Mouse (Mus musculus): Measurements from ENCODE around the gene Dchs2. TPM values are rescaled to one million over a fixed set of nuclear protein-coding genes. Genes with fewer than 3 reads are reported as not detected.
"Not testable (repeated sequence)": the region's sequence is repeated elsewhere in the genome, so short reads cannot be mapped to it uniquely, and the experiment has no call there.

The Dchs2 gene
- polyA plus RNA-seq, 1 experiment from 2014 or later: 0.89 TPM

GRCm38 (mm10) chr3:83111485-83112261 is 16.1 kb upstream of the Dchs2 start:
- no peak overlapping the region for H3K9ac ChIP-seq (ENCODE audit: low read depth, low read length)
- H3K9me3 ChIP-seq (ENCODE audit: control insufficient read depth, low read length): no peaks in the 10 kb centered on the region
- H3K4me3 ChIP-seq (ENCODE audit: low read length): no peak overlapping the region
- WGBS: 20% methylated on average over 7 of the region's 7 CpGs
- no peak overlapping the region for H3K27ac ChIP-seq (ENCODE audit: low read depth, low read length)
- no peak overlapping the region for H3K4me2 ChIP-seq (ENCODE audit: low read length)
- peaks cover 13% of the 10 kb centered on the region for H3K4me1 ChIP-seq (ENCODE audit: control insufficient read depth, insufficient read depth, low read depth, low read length)
- H3K27me3 ChIP-seq (replicated peaks; ENCODE audit: control insufficient read depth, insufficient read depth, low read length): no peaks in the 10 kb centered on the region
- ATAC-seq: no peak
- no peaks in the 10 kb centered on the region for H3K36me3 ChIP-seq (ENCODE audit: control insufficient read depth, insufficient read depth, low read length)

- no peaks in the 10 kb centered on the region for H3K36me3 ChIP-seq (ENCODE audit: control insufficient read depth, insufficient read depth, low read length)
- H3K27me3 ChIP-seq (replicated peaks; ENCODE audit: control insufficient read depth, insufficient read depth, low read length): no peaks in the 10 kb centered on the region
- peak; percentile 63 for ATAC-seq
- H3K4me1 ChIP-seq (ENCODE audit: control insufficient read depth, insufficient read depth, low read depth, low read length): peaks cover 13% of the 10 kb centered on the region
- no peak overlapping the region for H3K27ac ChIP-seq (ENCODE audit: low read depth, low read length)
- 22% methylated on average over 3 of the region's 3 CpGs for WGBS
- no peak overlapping the region for H3K4me3 ChIP-seq (ENCODE audit: low read length)
- no peak overlapping the region for H3K4me2 ChIP-seq (ENCODE audit: low read length)
- H3K9me3 ChIP-seq (ENCODE audit: control insufficient read depth, low read length): no peaks in the 10 kb centered on the region
- H3K9ac ChIP-seq (ENCODE audit: low read depth, low read length): no peak overlapping the region
These were observed 14.9 kb upstream of the Dchs2 start for GRCm38 (mm10) chr3:83112869-83113268.

DNA sequence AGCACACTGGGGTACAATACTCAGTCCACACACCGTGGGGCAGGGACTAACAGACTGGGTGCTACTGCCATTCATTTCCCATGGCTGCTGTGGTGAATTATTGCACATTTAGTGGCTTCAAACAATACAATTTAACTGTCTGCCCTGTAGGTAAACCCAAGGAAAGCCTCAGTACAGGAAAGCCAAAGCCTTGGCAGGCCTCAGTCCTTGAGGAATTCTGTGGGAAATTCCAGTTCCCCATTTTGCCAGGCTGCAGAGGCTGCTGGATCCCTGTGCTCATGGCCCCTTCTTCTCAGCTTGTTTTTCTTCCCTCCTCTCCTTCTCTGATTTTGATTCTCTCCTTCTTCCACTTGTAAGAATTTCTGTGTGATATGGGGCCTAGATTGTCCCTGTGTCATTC is 12.8 kb upstream of the Dchs2 start:
- no peaks in the 10 kb centered on the region for H3K27me3 ChIP-seq (replicated peaks; ENCODE audit: control insufficient read depth, insufficient read depth, low read length)
- H3K9ac ChIP-seq (ENCODE audit: low read depth, low read length): no peak overlapping the region
- 56% methylated on average over 1 of the region's 1 CpGs for WGBS
- H3K4me2 ChIP-seq (ENCODE audit: low read length): no peak overlapping the region
- H3K4me1 ChIP-seq (ENCODE audit: control insufficient read depth, insufficient read depth, low read depth, low read length): peaks cover 13% of the 10 kb centered on the region
- H3K36me3 ChIP-seq (ENCODE audit: control insufficient read depth, insufficient read depth, low read length): no peaks in the 10 kb centered on the region
- no peak for ATAC-seq
- no peaks in the 10 kb centered on the region for H3K9me3 ChIP-seq (ENCODE audit: control insufficient read depth, low read length)
- H3K27ac ChIP-seq (ENCODE audit: low read depth, low read length): no peak overlapping the region
- H3K4me3 ChIP-seq (ENCODE audit: low read length): no peak overlapping the region

GRCm38 (mm10) chr3:83117592-83117991 is 10.2 kb upstream of the Dchs2 start:
- peaks cover 6% of the 10 kb centered on the region for H3K4me1 ChIP-seq (ENCODE audit: control insufficient read depth, insufficient read depth, low read depth, low read length)
- H3K27ac ChIP-seq (ENCODE audit: low read depth, low read length): no peak overlapping the region
- no peaks in the 10 kb centered on the region for H3K9me3 ChIP-seq (ENCODE audit: control insufficient read depth, low read length)
- no peak for ATAC-seq
- H3K9ac ChIP-seq (ENCODE audit: low read depth, low read length): no peak overlapping the region
- H3K4me2 ChIP-seq (ENCODE audit: low read length): no peak overlapping the region
- no peak overlapping the region for H3K4me3 ChIP-seq (ENCODE audit: low read length)
- H3K36me3 ChIP-seq (ENCODE audit: control insufficient read depth, insufficient read depth, low read length): no peaks in the 10 kb centered on the region
- 63% methylated on average over 10 of the region's 10 CpGs for WGBS
- H3K27me3 ChIP-seq (replicated peaks; ENCODE audit: control insufficient read depth, insufficient read depth, low read length): no peaks in the 10 kb centered on the region

DNA sequence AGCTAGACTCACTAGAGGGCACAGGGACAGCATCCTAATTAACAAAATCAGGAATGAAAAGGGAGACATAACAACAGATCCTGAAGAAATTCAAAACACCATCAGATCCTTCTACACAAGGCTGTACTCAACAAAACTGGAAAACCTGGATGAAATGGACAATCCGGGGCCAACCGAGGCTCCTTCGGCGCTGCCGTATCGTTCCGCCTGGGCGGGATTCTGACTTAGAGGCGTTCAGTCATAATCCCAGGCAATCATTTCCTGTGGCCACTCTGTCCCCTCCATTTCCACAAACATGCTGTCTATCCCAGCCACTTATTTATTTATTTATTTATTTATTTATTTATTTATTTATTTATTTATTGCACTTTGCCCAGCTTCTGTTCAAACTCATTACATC is 3.8 kb upstream of the Dchs2 start:
- H3K4me3 ChIP-seq (ENCODE audit: low read length): not testable (repeated sequence)
- 97% methylated on average over 9 of the region's 9 CpGs for WGBS

DNA sequence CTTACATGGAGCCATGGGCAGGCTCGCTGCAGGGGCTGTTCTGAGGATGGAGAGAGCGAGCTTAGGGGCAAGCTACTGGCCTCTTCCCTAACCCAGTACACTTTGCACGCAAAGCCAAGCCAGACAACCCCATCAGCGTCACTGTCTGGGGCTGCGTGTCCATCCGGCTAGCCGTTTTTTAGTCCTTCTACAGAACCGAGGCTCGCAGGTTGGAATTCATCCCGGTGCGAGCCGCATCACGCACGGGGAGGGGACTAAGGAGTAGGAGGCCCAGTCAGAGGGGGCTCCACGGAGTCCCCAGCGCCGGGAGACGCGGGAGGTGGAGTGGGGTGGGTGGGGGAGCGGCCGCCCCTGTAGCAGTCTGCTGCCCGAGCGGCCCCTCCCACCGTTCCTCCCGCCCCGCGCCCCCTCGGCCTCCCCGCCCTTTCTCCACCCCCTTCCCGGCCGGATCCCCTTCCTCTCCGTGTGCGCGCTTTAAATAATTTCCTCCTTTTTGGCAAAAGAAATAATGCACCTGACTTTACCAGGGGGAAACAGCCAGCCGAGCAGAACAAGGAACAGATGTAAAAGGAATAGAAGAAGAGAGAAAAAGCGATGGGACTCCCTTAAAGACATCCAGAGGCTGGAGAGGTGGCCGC is 541 bp upstream of the Dchs2 start:
- H3K27me3 ChIP-seq (replicated peaks; ENCODE audit: control insufficient read depth, insufficient read depth, low read length): peaks cover 14% of the 10 kb centered on the region
- ATAC-seq: peak; percentile 76
- H3K4me3 ChIP-seq (ENCODE audit: low read length): peak overlapping the region; percentile 63
- no peaks in the 10 kb centered on the region for H3K36me3 ChIP-seq (ENCODE audit: control insufficient read depth, insufficient read depth, low read length)
- H3K4me1 ChIP-seq (ENCODE audit: control insufficient read depth, insufficient read depth, low read depth, low read length): peaks cover 21% of the 10 kb centered on the region
- no peaks in the 10 kb centered on the region for H3K9me3 ChIP-seq (ENCODE audit: control insufficient read depth, low read length)
- peak overlapping the region; percentile 99 for H3K4me2 ChIP-seq (ENCODE audit: low read length)
- peak overlapping the region; percentile 51 for H3K27ac ChIP-seq (ENCODE audit: low read depth, low read length)
- H3K9ac ChIP-seq (ENCODE audit: low read depth, low read length): peak overlapping the region; percentile 67
- under 1% methylated on average over 21 of the region's 37 CpGs for WGBS

More for the DNA sequence above, 3.8 kb upstream of the Dchs2 start:
- not testable (repeated sequence) for H3K4me2 ChIP-seq (ENCODE audit: low read length); H3K9me3 ChIP-seq (ENCODE audit: control insufficient read depth, low read length); H3K36me3 ChIP-seq (ENCODE audit: control insufficient read depth, insufficient read depth, low read length); H3K9ac ChIP-seq (ENCODE audit: low read depth, low read length); H3K27ac ChIP-seq (ENCODE audit: low read depth, low read length); ATAC-seq; H3K27me3 ChIP-seq (replicated peaks; ENCODE audit: control insufficient read depth, insufficient read depth, low read length)
- peaks cover 17% of the 10 kb centered on the region for H3K4me1 ChIP-seq (ENCODE audit: control insufficient read depth, insufficient read depth, low read depth, low read length)

DNA sequence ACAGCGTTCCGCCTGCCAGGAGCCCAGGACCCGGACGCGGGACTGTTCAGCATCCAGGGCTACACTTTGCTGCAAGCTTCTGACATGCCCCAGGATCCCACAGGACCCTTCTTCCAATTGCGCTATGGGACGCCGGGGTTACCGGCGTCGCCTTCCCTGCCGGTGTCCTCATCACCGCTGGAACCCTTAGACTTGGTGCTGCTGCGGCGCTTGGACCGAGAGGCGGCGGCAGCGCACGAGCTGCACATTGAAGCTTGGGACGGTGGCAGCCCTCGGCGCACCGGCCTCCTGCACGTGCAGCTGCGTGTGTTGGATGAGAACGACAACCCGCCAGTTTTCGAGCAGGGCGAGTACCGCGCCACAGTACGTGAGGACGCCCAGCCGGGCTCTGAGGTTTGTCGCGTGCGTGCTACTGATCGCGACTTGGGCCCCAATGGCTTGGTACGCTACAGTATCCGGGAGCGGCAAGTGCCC is 738 bp downstream of the Dchs2 start:
- no peak overlapping the region for H3K27ac ChIP-seq (ENCODE audit: low read depth, low read length)
- H3K9ac ChIP-seq (ENCODE audit: low read depth, low read length): peak overlapping the region; percentile 67
- ATAC-seq: peak; percentile 43
- peaks cover 21% of the 10 kb centered on the region for H3K4me1 ChIP-seq (ENCODE audit: control insufficient read depth, insufficient read depth, low read depth, low read length)
- peaks cover 14% of the 10 kb centered on the region for H3K27me3 ChIP-seq (replicated peaks; ENCODE audit: control insufficient read depth, insufficient read depth, low read length)
- no peaks in the 10 kb centered on the region for H3K9me3 ChIP-seq (ENCODE audit: control insufficient read depth, low read length)
- under 1% methylated on average over 43 of the region's 43 CpGs for WGBS
- H3K36me3 ChIP-seq (ENCODE audit: control insufficient read depth, insufficient read depth, low read length): no peaks in the 10 kb centered on the region
- H3K4me3 ChIP-seq (ENCODE audit: low read length): peak overlapping the region; percentile 63
- H3K4me2 ChIP-seq (ENCODE audit: low read length): peak overlapping the region; percentile 99

- Histone ChIP-seq H3K27me3 (replicated peaks; ENCODE audit: control insufficient read depth, insufficient read depth, low read length) (peaks cover 14% of the 10 kb centered on the region), H3K4me1 (ENCODE audit: control insufficient read depth, insufficient read depth, low read depth, low read length) (peaks cover 21% of the 10 kb centered on the region), H3K36me3 (ENCODE audit: control insufficient read depth, insufficient read depth, low read length) (no peaks in the 10 kb centered on the region), H3K27ac (ENCODE audit: low read depth, low read length) (no peak overlapping the region), H3K4me3 (ENCODE audit: low read length) (peak overlapping the region; percentile 63), H3K9ac (ENCODE audit: low read depth, low read length) (peak overlapping the region; percentile 67), H3K4me2 (ENCODE audit: low read length) (peak overlapping the region; percentile 99), H3K9me3 (ENCODE audit: control insufficient read depth, low read length) (no peaks in the 10 kb centered on the region)
- no peak for ATAC-seq
- 3% methylated on average over 22 of the region's 22 CpGs for WGBS
These were observed 1.4 kb downstream of the Dchs2 start for GRCm38 (mm10) chr3:83129151-83129550.

- Histone ChIP-seq H3K36me3 (ENCODE audit: control insufficient read depth, insufficient read depth, low read length) (no peaks in the 10 kb centered on the region), H3K27me3 (replicated peaks; ENCODE audit: control insufficient read depth, insufficient read depth, low read length) (no peaks in the 10 kb centered on the region), H3K27ac (ENCODE audit: low read depth, low read length) (no peak overlapping the region), H3K4me1 (ENCODE audit: control insufficient read depth, insufficient read depth, low read depth, low read length) (no peaks in the 10 kb centered on the region; the same call in 1 of the 2 replicates), H3K9me3 (ENCODE audit: control insufficient read depth, low read length) (no peaks in the 10 kb centered on the region), H3K4me2 (ENCODE audit: low read length) (peak overlapping the region; percentile 31), H3K9ac (ENCODE audit: low read depth, low read length) (no peak overlapping the region), H3K4me3 (ENCODE audit: low read length) (no peak overlapping the region)
- no peak; the same call in 1 of the 2 replicates for ATAC-seq
- 35% methylated on average over 7 of the region's 7 CpGs for WGBS
These were observed 8.7 kb downstream of the Dchs2 start for GRCm38 (mm10) chr3:83136413-83136812.
